Mouse (Mus musculus): ENCODE measurements at regions not wholly inside any gene's neighbourhood (a gene's known extent, or its start where the extent isn't known, plus 50 kb on each side); places are given as distances from the start of the nearest gene placed in this dataset.

- TF ChIP-seq CTCF (IDR thresholded peaks at IDR 0.05; ENCODE audit: control insufficient read depth, insufficient read depth, insufficient read length): no peak
- TF ChIP-seq MYOD1 (IDR thresholded peaks at IDR 0.05; ENCODE audit: control insufficient read depth, insufficient read length, low read depth): no peak
- no peak for TF ChIP-seq USF1 (IDR thresholded peaks at IDR 0.05; ENCODE audit: low read depth)
- no peak for TF ChIP-seq CEBPB (IDR thresholded peaks at IDR 0.05; ENCODE audit: low read depth)
These were observed 110.6 kb upstream of the Lemd2 start for GRCm38 (mm10) chr17:27314821-27315392.
